Mouse (Mus musculus) lung, postnatal 10 days (tissue): Measurements from ENCODE around the gene Ubash3b.

ENCODE experiments used
- DNase-seq: peaks from one replicate; pipeline ENCODE4 v3.0.0; 2021

Gene Ubash3b

GRCm38 (mm10) chr9:41161413-41161812, at the start of gene Ubash3b:
Gene Ubash3b (minus strand): TSS chr9:41161697.
- no peak for DNase-seq

GRCm38 (mm10) chr9:41207130-41208104, 45.9 kb upstream of the Ubash3b start:
- DNase-seq = peak; percentile 97

GRCm38 (mm10) chr9:41206717-41207116, 45.2 kb upstream of the Ubash3b start:
- no peak for DNase-seq

GRCm38 (mm10) chr9:41205267-41205666, 43.8 kb upstream of the Ubash3b start:
- DNase-seq = no peak

- no peak for DNase-seq
Observed at GRCm38 (mm10) chr9:41199456-41200252, 38.2 kb upstream of the Ubash3b start.

GRCm38 (mm10) chr9:41198501-41199265, 37.2 kb upstream of the Ubash3b start:
- DNase-seq = no peak

- no peak for DNase-seq
Observed at GRCm38 (mm10) chr9:41195742-41196311, 34.3 kb upstream of the Ubash3b start.

- DNase-seq = no peak
Observed at GRCm38 (mm10) chr9:41191651-41192210, 30.2 kb upstream of the Ubash3b start.

GRCm38 (mm10) chr9:41190745-41191482, 29.4 kb upstream of the Ubash3b start:
- peak; percentile 82 for DNase-seq

GRCm38 (mm10) chr9:41187939-41188338, 26.4 kb upstream of the Ubash3b start:
- no peak for DNase-seq

GRCm38 (mm10) chr9:41187498-41187897, 26.0 kb upstream of the Ubash3b start:
- no peak for DNase-seq

- DNase-seq = no peak
Observed at GRCm38 (mm10) chr9:41185331-41185730, 23.8 kb upstream of the Ubash3b start.

- DNase-seq = peak; percentile 70
Observed at GRCm38 (mm10) chr9:41182550-41182949, 21.1 kb upstream of the Ubash3b start.

- DNase-seq = no peak
Observed at GRCm38 (mm10) chr9:41181803-41182202, 20.3 kb upstream of the Ubash3b start.

- DNase-seq = no peak
Observed at GRCm38 (mm10) chr9:41181372-41181771, 19.9 kb upstream of the Ubash3b start.

GRCm38 (mm10) chr9:41179056-41179455, 17.6 kb upstream of the Ubash3b start:
- no peak for DNase-seq

- DNase-seq = no peak
Observed at GRCm38 (mm10) chr9:41173158-41173557, 11.7 kb upstream of the Ubash3b start.

- no peak for DNase-seq
Observed at GRCm38 (mm10) chr9:41172426-41172825, 10.9 kb upstream of the Ubash3b start.

- no peak for DNase-seq
Observed at GRCm38 (mm10) chr9:41170026-41170425, 8.5 kb upstream of the Ubash3b start.

GRCm38 (mm10) chr9:41168656-41169055, 7.2 kb upstream of the Ubash3b start:
- DNase-seq = no peak

- DNase-seq = no peak
Observed at GRCm38 (mm10) chr9:41168206-41168605, 6.7 kb upstream of the Ubash3b start.
